In the genomic region with DNA sequence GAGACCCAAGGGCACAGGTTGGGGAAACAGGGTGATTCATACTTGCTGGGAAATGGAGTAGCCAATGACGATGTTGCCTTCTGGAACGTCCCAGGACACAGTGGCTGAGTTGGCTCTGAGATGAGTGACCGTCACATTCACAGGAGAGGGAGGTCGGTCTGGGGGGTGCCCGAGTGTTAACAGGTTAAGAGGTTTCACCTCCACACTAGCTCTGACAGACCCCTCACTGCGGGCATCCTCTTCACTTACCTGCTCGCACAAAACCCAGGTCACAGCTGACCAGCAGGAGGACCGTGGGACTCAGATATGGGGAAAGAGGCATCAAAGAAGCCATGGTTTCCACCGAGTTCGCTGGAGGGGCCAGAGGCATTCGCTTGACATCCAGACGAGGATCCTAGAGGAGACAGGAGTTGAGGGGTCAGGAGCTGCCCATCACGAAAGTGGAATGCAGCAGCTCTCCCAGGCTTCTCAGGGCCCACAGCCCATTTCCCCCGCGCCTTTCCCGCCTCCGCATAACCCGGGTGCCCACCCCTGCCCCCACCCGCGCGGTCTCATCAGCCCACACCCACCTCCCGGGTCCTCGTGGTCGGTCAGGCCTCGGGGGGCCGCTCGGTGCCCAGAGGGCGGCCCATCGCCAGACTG, we compare ENCODE assay signal across 8 mouse cellular contexts. TPM values are rescaled to one million over a fixed set of nuclear protein-coding genes. Genes with fewer than 3 reads are reported as not detected.
A peak's percentile ranks its signal among the peaks of the same experiment; 100 is the strongest.
DNase-seq lines count a peak whose midpoint lies in the region; ATAC-seq and TF ChIP-seq lines count a peak whose summit lies in the region.

No protein-coding gene starts in this region.

- no peaks in the 10 kb centered on the region for H3K9me3 ChIP-seq in heart, embryonic 15.5 days (replicated peaks)
- H3K9me3 ChIP-seq in embryonic facial prominence, embryonic 12.5 days = no peaks in the 10 kb centered on the region
- no peaks in the 10 kb centered on the region for H3K9me3 ChIP-seq in limb, embryonic 11.5 days (ENCODE audit: control insufficient read depth, low read length)

- WGBS in heart, embryonic 15.5 days = 7% methylated on average over 29 of the region's 29 CpGs
- 2% methylated on average over 28 of the region's 29 CpGs for WGBS in embryonic facial prominence, embryonic 12.5 days
- 6% methylated on average over 29 of the region's 29 CpGs for WGBS in limb, embryonic 11.5 days
- WGBS in olfactory bulb, adult 2 months = 5% methylated on average over 29 of the region's 29 CpGs

- in situ Hi-C loops in Patski (cut with MboI; ENCODE audit: low pct_unique_long_range_greater_than_20kb) = no loop called here

- CTCF ChIA-PET in Patski (lab: Charles Lee) = interaction anchor here (0.7 kb wide), 1 partner anchor 33 kb away, joined by 3 read pairs; no protein-coding TSS in a partner anchor

- POLR2A ChIA-PET in Patski (lab: Charles Lee) = interaction anchor here (0.9 kb wide), 1 partner anchor 94 kb away, joined by 3 read pairs; no protein-coding TSS in a partner anchor

- no peaks in the 10 kb centered on the region for H3K27me3 ChIP-seq in heart, embryonic 15.5 days
- no peaks in the 10 kb centered on the region for H3K27me3 ChIP-seq in Patski
- H3K27me3 ChIP-seq in embryonic facial prominence, embryonic 12.5 days = no peaks in the 10 kb centered on the region
- H3K27me3 ChIP-seq in limb, embryonic 11.5 days (ENCODE audit: control insufficient read depth, insufficient read depth, low read length) = no peaks in the 10 kb centered on the region

- H3K9ac ChIP-seq in heart, embryonic 15.5 days = peak overlapping the region; percentile 75
- peak overlapping the region; percentile 97 for H3K9ac ChIP-seq in embryonic facial prominence, embryonic 12.5 days
- H3K9ac ChIP-seq in limb, embryonic 11.5 days (ENCODE audit: low read length) = peak overlapping the region; percentile 88

- 0 out of 2 replicates have a peak overlapping the region, but pooled peaks have one; percentile 14 for H3K27ac ChIP-seq in heart, embryonic 15.5 days
- H3K27ac ChIP-seq in embryonic facial prominence, embryonic 12.5 days = peak overlapping the region; percentile 81
- peak overlapping the region; percentile 63; the same call in 1 of the 2 replicates for H3K27ac ChIP-seq in limb, embryonic 11.5 days (replicated peaks; ENCODE audit: low read depth, low read length)
- no peak overlapping the region for H3K27ac ChIP-seq in olfactory bulb, adult 2 months (ENCODE audit: insufficient read depth, low read depth, low read length)

- peak overlapping the region; percentile 70 for H3K4me3 ChIP-seq in heart, embryonic 15.5 days
- H3K4me3 ChIP-seq in embryonic facial prominence, embryonic 12.5 days = peak overlapping the region; percentile 91
- H3K4me3 ChIP-seq in limb, embryonic 11.5 days (ENCODE audit: low read depth, low read length) = peak overlapping the region; percentile 73
- peak overlapping the region; percentile 80 for H3K4me3 ChIP-seq in olfactory bulb, adult 2 months (ENCODE audit: insufficient read depth, low read depth, low read length)

- H3K36me3 ChIP-seq in heart, embryonic 15.5 days = no peaks in the 10 kb centered on the region
- H3K36me3 ChIP-seq in embryonic facial prominence, embryonic 12.5 days = peaks cover 11% of the 10 kb centered on the region
- H3K36me3 ChIP-seq in limb, embryonic 11.5 days (ENCODE audit: control insufficient read depth, insufficient read depth, low read length) = peaks cover 6% of the 10 kb centered on the region; the same call in 1 of the 2 replicates

- peak overlapping the region; percentile 97 for H3K4me2 ChIP-seq in heart, embryonic 15.5 days
- peak overlapping the region; percentile 78 for H3K4me2 ChIP-seq in embryonic facial prominence, embryonic 12.5 days (replicated peaks)
- peak overlapping the region; percentile 75 for H3K4me2 ChIP-seq in limb, embryonic 11.5 days (ENCODE audit: low read depth, severe bottlenecking)

- H3K4me1 ChIP-seq in heart, embryonic 15.5 days (replicated peaks) = peaks cover 29% of the 10 kb centered on the region
- H3K4me1 ChIP-seq in embryonic facial prominence, embryonic 12.5 days = peaks cover 16% of the 10 kb centered on the region
- peaks cover 10% of the 10 kb centered on the region for H3K4me1 ChIP-seq in limb, embryonic 11.5 days (ENCODE audit: control insufficient read depth, insufficient read depth, low read length)
- peaks cover 9% of the 10 kb centered on the region for H3K4me1 ChIP-seq in olfactory bulb, adult 2 months (ENCODE audit: control insufficient read depth, insufficient read depth, low read length)

- DNase-seq in heart, adult 9 months (ENCODE audit: low spot score in 2 of 2) = no peak
- DNase-seq in Patski (ENCODE audit: low read depth, low spot score) = no peak
- DNase-seq in limb, embryonic 11.5 days (ENCODE audit: low spot score) = peak; percentile 47
- DNase-seq in spleen, adult 12 weeks (ENCODE audit: low spot score) = no peak
- no peak for DNase-seq in ovary, adult 18-20 months (ENCODE audit: low spot score)

- TF ChIP-seq CTCF in Patski (IDR thresholded peaks at IDR 0.05) = no peak
- TF ChIP-seq CTCF in olfactory bulb, adult 2 months (IDR thresholded peaks at IDR 0.05; ENCODE audit: insufficient read depth, low read depth, low read length) = no peak; the same call in 1 of the 2 replicates

- ATAC-seq in heart, embryonic 15.5 days (replicated peaks; ENCODE audit: insufficient number of reproducible peaks, insufficient read depth, low FRiP score, low read depth) = peak; percentile 36
- ATAC-seq in Patski = peak; percentile 3
- 0 out of 2 replicates have a peak, but pooled peaks have one; percentile 2 for ATAC-seq in embryonic facial prominence, embryonic 12.5 days (ENCODE audit: insufficient number of reproducible peaks, insufficient read depth, low FRiP score, low TSS enrichment)
- ATAC-seq in limb, embryonic 11.5 days (ENCODE audit: insufficient number of reproducible peaks, low FRiP score, low TSS enrichment, low read depth) = 0 out of 2 replicates have a peak, but pooled peaks have one; percentile 28

- no peak for TF ChIP-seq POLR2A in olfactory bulb, adult 2 months (IDR thresholded peaks at IDR 0.05; ENCODE audit: insufficient read depth, low read depth, low read length)

RNA-seq across cellular contexts. Expression of a gene that starts 0.8 kb away (rescaled TPM):
- 16.4 and 24.1 TPM in 2 replicates for polyA plus RNA-seq in heart, embryonic 15.5 days (2015; fragmentation: Nextera tagmentation; extraction: Ambion mirVana)
- polyA plus RNA-seq in Patski (2021) = 107 TPM
- polyA plus RNA-seq in embryonic facial prominence, embryonic 12.5 days (2016; fragmentation: Nextera tagmentation; extraction: Ambion mirVana) = 91.0 and 94.6 TPM in 2 replicates
- 64.3 and 79.4 TPM in 2 replicates for polyA plus RNA-seq in limb, embryonic 11.5 days (2014; fragmentation: Nextera tagmentation; extraction: Ambion mirVana)
- not detected in 2 replicates for polyA plus RNA-seq in olfactory bulb, adult 2 months (2012; ENCODE audit: insufficient read depth, insufficient read length, low replicate concordance, missing spikeins)

RNA-seq across cellular contexts. Expression of a gene that starts 2.2 kb away (rescaled TPM):
- polyA plus RNA-seq in heart, embryonic 15.5 days (2015; fragmentation: Nextera tagmentation; extraction: Ambion mirVana) = 0.09 and 0.30 TPM in 2 replicates
- polyA plus RNA-seq in Patski (2021) = 5.9 TPM
- 0.17 and 0.32 TPM in 2 replicates for polyA plus RNA-seq in embryonic facial prominence, embryonic 12.5 days (2016; fragmentation: Nextera tagmentation; extraction: Ambion mirVana)
- 0.16 TPM in 1 of 2 replicates, not detected in the other for polyA plus RNA-seq in limb, embryonic 11.5 days (2014; fragmentation: Nextera tagmentation; extraction: Ambion mirVana)
- not detected in 2 replicates for polyA plus RNA-seq in olfactory bulb, adult 2 months (2012; ENCODE audit: insufficient read depth, insufficient read length, low replicate concordance, missing spikeins)

RNA-seq across cellular contexts. Expression of a gene that starts 4.2 kb away (rescaled TPM):
- 22.3 and 22.7 TPM in 2 replicates for polyA plus RNA-seq in heart, embryonic 15.5 days (2015; fragmentation: Nextera tagmentation; extraction: Ambion mirVana)
- 57.9 TPM for polyA plus RNA-seq in Patski (2021)
- polyA plus RNA-seq in embryonic facial prominence, embryonic 12.5 days (2016; fragmentation: Nextera tagmentation; extraction: Ambion mirVana) = 53.6 and 58.0 TPM in 2 replicates
- polyA plus RNA-seq in limb, embryonic 11.5 days (2014; fragmentation: Nextera tagmentation; extraction: Ambion mirVana) = 45.7 and 51.3 TPM in 2 replicates
- polyA plus RNA-seq in olfactory bulb, adult 2 months (2012; ENCODE audit: insufficient read depth, insufficient read length, low replicate concordance, missing spikeins) = not detected in 2 replicates

RNA-seq across cellular contexts. Expression of a gene that starts 43.6 kb away (rescaled TPM):
- 3.0 and 7.0 TPM in 2 replicates for polyA plus RNA-seq in heart, embryonic 15.5 days (2015; fragmentation: Nextera tagmentation; extraction: Ambion mirVana)
- 8.6 TPM for polyA plus RNA-seq in Patski (2021)
- 14.7 and 18.6 TPM in 2 replicates for polyA plus RNA-seq in embryonic facial prominence, embryonic 12.5 days (2016; fragmentation: Nextera tagmentation; extraction: Ambion mirVana)
- polyA plus RNA-seq in limb, embryonic 11.5 days (2014; fragmentation: Nextera tagmentation; extraction: Ambion mirVana) = 23.3 and 24.9 TPM in 2 replicates
- polyA plus RNA-seq in olfactory bulb, adult 2 months (2012; ENCODE audit: insufficient read depth, insufficient read length, low replicate concordance, missing spikeins) = not detected in 2 replicates

RNA-seq across cellular contexts. Expression of a gene that starts 54.1 kb away (rescaled TPM):
- polyA plus RNA-seq in heart, embryonic 15.5 days (2015; fragmentation: Nextera tagmentation; extraction: Ambion mirVana) = 0.25 and 0.28 TPM in 2 replicates
- polyA plus RNA-seq in Patski (2021) = 0.73 TPM
- polyA plus RNA-seq in embryonic facial prominence, embryonic 12.5 days (2016; fragmentation: Nextera tagmentation; extraction: Ambion mirVana) = 0.43 and 1.1 TPM in 2 replicates
- polyA plus RNA-seq in limb, embryonic 11.5 days (2014; fragmentation: Nextera tagmentation; extraction: Ambion mirVana) = 0.38 and 0.49 TPM in 2 replicates
- polyA plus RNA-seq in olfactory bulb, adult 2 months (2012; ENCODE audit: insufficient read depth, insufficient read length, low replicate concordance, missing spikeins) = not detected in 2 replicates

Comparison
In these comparisons a context has a peak if more than half of its experiments do, and no peak if none do; other contexts are left out.
1. RNA of a gene that starts 0.8 kb away (polyA plus RNA-seq): 107 TPM in Patski (single experiment), 91.0 to 94.6 TPM in embryonic facial prominence, embryonic 12.5 days, 64.3 to 79.4 TPM in limb, embryonic 11.5 days and 16.4 to 24.1 TPM in heart, embryonic 15.5 days; not detected in olfactory bulb, adult 2 months; every median in the first group is over 10 times any median in the second.
2. Peak in every context shown above with its lines, with median percentiles within 50 percentile points of each other: ATAC-seq, H3K4me2 ChIP-seq, H3K4me3 ChIP-seq and H3K9ac ChIP-seq.